Mouse (Mus musculus): Measurements from ENCODE around the gene Ccl9. TPM values are rescaled to one million over a fixed set of nuclear protein-coding genes. Genes with fewer than 3 reads are reported as not detected.
A peak's percentile ranks its signal among the peaks of the same experiment; 100 is the strongest.

The Ccl9 gene
- 8.3 and 12.4 TPM in 2 replicates for polyA plus RNA-seq (2014; fragmentation: Nextera tagmentation; extraction: Ambion mirVana)

DNA sequence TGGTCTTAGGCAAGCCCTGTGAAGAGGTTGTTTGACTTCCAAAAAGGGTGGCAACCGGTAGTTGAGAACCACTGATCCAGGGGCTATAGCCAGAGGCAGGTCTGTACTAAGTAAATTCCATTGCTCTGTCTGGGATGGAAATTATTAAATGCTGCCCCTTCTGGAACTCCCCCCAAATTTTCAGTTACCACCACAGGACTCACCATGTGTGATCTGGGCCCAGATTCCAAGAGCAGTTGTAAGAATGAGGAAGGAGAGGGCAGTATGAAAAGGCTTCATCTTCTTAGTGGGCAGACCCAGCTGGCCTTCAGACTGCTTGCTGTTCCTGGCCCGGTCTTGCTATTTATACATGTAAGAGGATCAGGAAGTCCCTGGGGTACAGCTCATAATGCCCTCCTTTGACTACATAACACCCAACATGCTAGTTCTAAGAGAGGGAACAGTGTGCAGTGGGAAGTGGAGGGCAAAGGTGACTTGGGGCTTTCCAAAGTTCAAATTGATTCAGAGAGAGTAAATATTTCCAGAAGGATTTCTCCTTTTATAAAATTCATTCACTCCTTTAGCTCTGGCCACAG is at the start of gene Ccl9:
TSS of gene Ccl9 (minus strand) at position 451 of the 575 bp plus-strand sequence.
- 27% methylated on average over 2 of the region's 2 CpGs for WGBS
- Histone ChIP-seq H3K27ac (replicated peaks; ENCODE audit: low read depth, low read length) (no peak within 1 kb of the TSS), H3K4me3 (ENCODE audit: low read depth, low read length) (no peak within 1 kb of the TSS), H3K4me2 (ENCODE audit: low read depth, low read length) (no peak within 1 kb of the TSS), H3K9ac (ENCODE audit: low read depth, low read length) (no peak within 1 kb of the TSS), H3K27me3 (replicated peaks; ENCODE audit: control insufficient read depth, insufficient read depth, low read length) (no peaks in the 10 kb centered on the region), H3K4me1 (ENCODE audit: control insufficient read depth, insufficient read depth, low read length) (no peaks in the 10 kb centered on the region), H3K9me3 (ENCODE audit: control insufficient read depth, low read length) (no peaks in the 10 kb centered on the region), H3K36me3 (ENCODE audit: control insufficient read depth, insufficient read depth, low read length) (no peaks in the 10 kb centered on the region)
- ATAC-seq (ENCODE audit: low read depth) (no peak), DNase-seq (ENCODE audit: low spot score) (peak; percentile 37)

DNA sequence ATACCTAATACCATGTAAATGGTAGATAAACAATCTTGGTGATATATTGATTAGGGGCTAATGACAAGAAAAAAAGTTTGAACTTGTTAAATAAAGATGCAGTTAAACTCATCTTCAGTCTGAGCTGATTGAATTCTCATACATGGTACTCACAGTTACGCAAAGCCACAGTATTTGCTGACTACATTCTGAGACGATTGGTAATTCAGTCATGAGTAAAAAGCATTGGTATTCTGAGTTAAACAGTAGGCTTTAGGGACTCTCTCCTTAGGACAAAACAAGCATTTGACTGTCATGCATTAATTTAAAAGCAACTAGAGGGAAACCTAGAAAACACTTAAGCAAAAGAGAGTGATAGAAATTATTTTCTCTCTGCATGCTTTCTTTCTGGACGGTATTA is 45.1 kb upstream of the Ccl9 start:
- no peak for ATAC-seq (ENCODE audit: low read depth)
- Histone ChIP-seq H3K27me3 (replicated peaks; ENCODE audit: control insufficient read depth, insufficient read depth, low read length) (no peaks in the 10 kb centered on the region), H3K4me3 (ENCODE audit: low read depth, low read length) (no peak overlapping the region), H3K9me3 (ENCODE audit: control insufficient read depth, low read length) (no peaks in the 10 kb centered on the region), H3K36me3 (ENCODE audit: control insufficient read depth, insufficient read depth, low read length) (no peaks in the 10 kb centered on the region), H3K4me2 (ENCODE audit: low read depth, low read length) (no peak overlapping the region), H3K9ac (ENCODE audit: low read depth, low read length) (no peak overlapping the region), H3K4me1 (ENCODE audit: control insufficient read depth, insufficient read depth, low read length) (no peaks in the 10 kb centered on the region), H3K27ac (replicated peaks; ENCODE audit: low read depth, low read length) (no peak overlapping the region)
- WGBS, result 85% methylated on average over 3 of the region's 3 CpGs
- no peak for DNase-seq (ENCODE audit: low spot score)

DNA sequence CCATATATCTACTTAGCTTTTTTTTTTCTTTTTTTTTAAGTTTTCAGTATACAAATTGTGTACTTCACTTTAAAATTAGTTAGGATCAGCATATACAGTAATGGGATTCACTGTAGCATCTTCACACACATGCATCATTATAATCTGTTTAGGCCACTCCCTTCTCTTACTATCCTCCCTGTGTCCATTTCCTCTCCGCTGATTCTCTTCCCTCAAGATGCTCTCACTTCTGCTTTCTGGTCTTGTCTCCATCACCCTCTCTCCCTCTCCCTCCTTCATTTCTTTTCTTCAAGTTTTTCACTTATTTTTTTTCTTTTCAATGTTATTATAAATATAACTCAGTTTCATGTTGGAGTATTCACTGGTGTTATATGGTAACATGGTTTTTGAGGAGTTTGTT is 40.6 kb upstream of the Ccl9 start:
- DNase-seq (ENCODE audit: low spot score), result no peak
- no peaks in the 10 kb centered on the region for H3K36me3 ChIP-seq (ENCODE audit: control insufficient read depth, insufficient read depth, low read length)
- H3K4me1 ChIP-seq (ENCODE audit: control insufficient read depth, insufficient read depth, low read length), result no peaks in the 10 kb centered on the region

DNA sequence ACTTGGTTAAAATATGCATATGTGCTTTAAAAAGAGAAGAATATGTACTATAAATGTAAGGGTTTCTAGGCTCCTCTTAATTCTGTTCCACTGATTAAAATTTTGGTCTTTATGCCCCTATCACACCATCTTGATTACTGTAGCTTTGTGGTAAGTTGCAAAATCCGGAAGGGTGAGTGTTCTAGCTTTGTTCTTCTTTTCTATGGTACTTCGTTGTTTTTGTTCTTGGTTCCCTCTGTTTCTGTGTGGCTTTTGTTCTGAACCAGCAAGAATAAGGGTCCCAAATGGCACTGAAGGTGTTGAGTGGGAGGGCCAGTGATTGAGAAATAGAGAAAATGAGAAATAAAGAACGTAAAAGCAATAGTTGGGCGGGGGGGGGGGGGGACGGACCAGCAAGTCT is 39.8 kb upstream of the Ccl9 start:
- H3K9me3 ChIP-seq (ENCODE audit: control insufficient read depth, low read length), result no peaks in the 10 kb centered on the region

More for the DNA sequence above, 40.6 kb upstream of the Ccl9 start:
- Histone ChIP-seq H3K9me3 (ENCODE audit: control insufficient read depth, low read length) (no peaks in the 10 kb centered on the region), H3K9ac (ENCODE audit: low read depth, low read length) (no peak overlapping the region), H3K4me2 (ENCODE audit: low read depth, low read length) (no peak overlapping the region), H3K4me3 (ENCODE audit: low read depth, low read length) (no peak overlapping the region), H3K27me3 (replicated peaks; ENCODE audit: control insufficient read depth, insufficient read depth, low read length) (no peaks in the 10 kb centered on the region), H3K27ac (replicated peaks; ENCODE audit: low read depth, low read length) (no peak overlapping the region)
- ATAC-seq (ENCODE audit: low read depth), result no peak
- WGBS, result 92% methylated on average over 1 of the region's 1 CpGs

DNA sequence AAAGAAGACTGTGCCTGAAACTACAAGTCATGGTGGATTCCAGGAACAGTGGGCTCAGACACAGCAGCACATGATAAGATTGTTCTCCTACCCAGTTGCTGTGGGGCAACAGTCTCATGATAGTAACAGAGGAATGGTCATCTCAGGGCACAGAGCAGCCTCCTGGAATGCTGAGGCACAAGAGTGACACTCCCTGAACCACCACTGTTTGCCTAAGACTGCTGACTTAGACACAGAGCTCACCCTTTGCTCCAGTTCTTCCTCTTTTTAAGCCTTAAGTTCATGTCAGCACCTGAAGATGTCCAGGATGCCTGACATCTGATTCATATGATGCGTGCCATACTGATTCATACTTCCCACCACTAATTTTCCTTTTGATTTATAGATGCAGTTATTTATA is 38.1 kb upstream of the Ccl9 start:
- no peaks in the 10 kb centered on the region for H3K27me3 ChIP-seq (replicated peaks; ENCODE audit: control insufficient read depth, insufficient read depth, low read length)
- H3K27ac ChIP-seq (replicated peaks; ENCODE audit: low read depth, low read length), result no peak overlapping the region
- H3K9ac ChIP-seq (ENCODE audit: low read depth, low read length), result no peak overlapping the region
- H3K9me3 ChIP-seq (ENCODE audit: control insufficient read depth, low read length), result no peaks in the 10 kb centered on the region
- no peak overlapping the region for H3K4me3 ChIP-seq (ENCODE audit: low read depth, low read length)
- 90% methylated on average over 1 of the region's 1 CpGs for WGBS
- DNase-seq (ENCODE audit: low spot score) (no peak), ATAC-seq (ENCODE audit: low read depth) (no peak)
- H3K36me3 ChIP-seq (ENCODE audit: control insufficient read depth, insufficient read depth, low read length), result no peaks in the 10 kb centered on the region
- H3K4me2 ChIP-seq (ENCODE audit: low read depth, low read length), result no peak overlapping the region
- H3K4me1 ChIP-seq (ENCODE audit: control insufficient read depth, insufficient read depth, low read length), result no peaks in the 10 kb centered on the region

More for the DNA sequence above, 39.8 kb upstream of the Ccl9 start:
- Histone ChIP-seq H3K27ac (replicated peaks; ENCODE audit: low read depth, low read length) (no peak overlapping the region), H3K4me2 (ENCODE audit: low read depth, low read length) (no peak overlapping the region), H3K27me3 (replicated peaks; ENCODE audit: control insufficient read depth, insufficient read depth, low read length) (no peaks in the 10 kb centered on the region), H3K9ac (ENCODE audit: low read depth, low read length) (no peak overlapping the region), H3K4me3 (ENCODE audit: low read depth, low read length) (no peak overlapping the region), H3K36me3 (ENCODE audit: control insufficient read depth, insufficient read depth, low read length) (no peaks in the 10 kb centered on the region), H3K4me1 (ENCODE audit: control insufficient read depth, insufficient read depth, low read length) (no peaks in the 10 kb centered on the region)
- ATAC-seq (ENCODE audit: low read depth), result no peak
- WGBS, result 83% methylated on average over 4 of the region's 5 CpGs
- DNase-seq (ENCODE audit: low spot score), result no peak

DNA sequence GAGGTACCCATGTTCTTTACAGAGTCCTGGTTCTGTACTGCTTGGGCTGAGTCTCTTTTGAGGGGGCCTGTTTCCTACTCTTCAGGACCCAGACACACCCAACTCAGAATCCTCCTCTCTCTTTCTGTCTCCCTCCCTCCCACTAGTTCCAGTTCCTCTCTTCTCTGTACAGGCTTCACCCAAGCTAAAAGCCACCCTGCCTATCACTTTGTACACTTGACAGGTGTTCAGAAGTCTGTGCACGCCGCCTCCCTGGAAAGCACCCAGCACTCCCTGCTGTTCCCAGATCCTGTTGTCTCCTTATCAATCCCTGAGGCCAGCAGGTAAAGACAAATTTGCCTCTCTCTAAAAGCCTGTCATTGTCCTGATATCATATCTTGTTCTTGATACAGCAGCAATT is 32.5 kb upstream of the Ccl9 start:
- Histone ChIP-seq H3K4me1 (ENCODE audit: control insufficient read depth, insufficient read depth, low read length) (no peaks in the 10 kb centered on the region), H3K9ac (ENCODE audit: low read depth, low read length) (no peak overlapping the region), H3K27me3 (replicated peaks; ENCODE audit: control insufficient read depth, insufficient read depth, low read length) (no peaks in the 10 kb centered on the region), H3K27ac (replicated peaks; ENCODE audit: low read depth, low read length) (no peak overlapping the region), H3K4me2 (ENCODE audit: low read depth, low read length) (no peak overlapping the region), H3K9me3 (ENCODE audit: control insufficient read depth, low read length) (no peaks in the 10 kb centered on the region), H3K36me3 (ENCODE audit: control insufficient read depth, insufficient read depth, low read length) (no peaks in the 10 kb centered on the region), H3K4me3 (ENCODE audit: low read depth, low read length) (no peak overlapping the region)
- 83% methylated on average over 2 of the region's 2 CpGs for whole genome bisulfite sequencing
- no peak for DNase-seq (ENCODE audit: low spot score)
- ATAC-seq (ENCODE audit: low read depth), result no peak

DNA sequence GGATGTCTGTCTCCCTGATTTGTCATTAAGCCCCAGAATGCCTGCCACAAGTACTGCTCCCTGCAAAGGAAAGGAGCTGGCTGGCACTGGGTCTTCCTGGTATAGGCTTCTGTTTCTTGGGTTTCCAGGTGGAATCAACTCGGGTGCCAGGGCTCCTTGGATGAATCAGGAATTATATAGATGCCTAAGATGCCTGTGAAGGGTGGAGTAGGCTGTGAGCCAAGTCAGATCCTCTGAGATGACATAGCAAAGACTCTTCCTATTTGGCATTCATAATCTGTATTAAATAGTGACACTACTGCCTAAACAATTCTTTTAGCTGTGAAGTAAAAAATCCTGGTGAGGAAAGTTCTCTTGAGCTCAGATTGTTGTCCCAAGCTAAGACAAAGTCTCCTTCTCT is 28.0 kb upstream of the Ccl9 start:
- Histone ChIP-seq H3K9ac (ENCODE audit: low read depth, low read length) (no peak overlapping the region), H3K9me3 (ENCODE audit: control insufficient read depth, low read length) (no peaks in the 10 kb centered on the region), H3K36me3 (ENCODE audit: control insufficient read depth, insufficient read depth, low read length) (no peaks in the 10 kb centered on the region), H3K27ac (replicated peaks; ENCODE audit: low read depth, low read length) (no peak overlapping the region), H3K4me1 (ENCODE audit: control insufficient read depth, insufficient read depth, low read length) (no peaks in the 10 kb centered on the region), H3K4me2 (ENCODE audit: low read depth, low read length) (no peak overlapping the region), H3K27me3 (replicated peaks; ENCODE audit: control insufficient read depth, insufficient read depth, low read length) (no peaks in the 10 kb centered on the region), H3K4me3 (ENCODE audit: low read depth, low read length) (no peak overlapping the region)
- WGBS, result 34% methylated on average over 1 of the region's 1 CpGs
- no peak for DNase-seq (ENCODE audit: low spot score)
- ATAC-seq (ENCODE audit: low read depth), result no peak

DNA sequence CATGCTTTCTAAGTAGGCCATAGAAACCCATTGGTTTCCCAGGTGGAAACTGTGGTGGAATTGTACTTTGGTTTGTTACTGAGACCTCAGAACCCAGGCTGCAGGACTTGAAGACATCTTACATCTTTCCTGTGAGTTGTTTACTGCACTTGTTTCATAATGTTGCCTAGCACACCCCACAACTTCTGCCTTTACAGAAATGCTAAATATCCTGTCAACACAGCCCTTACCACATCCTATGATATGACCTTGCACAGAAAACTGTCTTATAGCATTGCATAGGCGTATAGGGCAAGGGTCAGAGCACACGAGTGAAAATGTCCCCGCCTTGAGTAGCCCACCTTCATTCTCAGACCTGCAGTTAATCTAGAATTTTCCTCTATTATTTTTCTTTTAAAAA is 27.1 kb upstream of the Ccl9 start:
- ATAC-seq (ENCODE audit: low read depth), result no peak

DNA sequence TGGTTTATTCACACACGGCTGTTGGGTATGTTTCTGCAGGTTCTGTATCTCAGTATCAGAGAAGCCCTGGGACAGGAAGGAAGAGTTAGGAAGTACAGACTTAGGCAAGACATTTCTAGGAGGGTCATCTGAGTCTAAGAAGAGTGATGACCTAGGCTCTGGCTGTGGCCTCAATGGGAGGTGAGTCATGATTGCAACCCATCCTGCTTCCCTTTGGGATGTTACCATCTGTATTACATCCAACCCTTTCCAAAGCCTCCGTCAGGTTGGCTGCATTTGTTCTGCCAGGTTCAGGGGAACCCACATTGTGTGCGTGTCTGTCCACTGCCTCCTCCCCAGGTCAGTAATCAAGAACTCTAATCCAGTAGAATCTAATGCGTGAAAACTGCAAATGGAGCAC is 26.3 kb upstream of the Ccl9 start:
- H3K27me3 ChIP-seq (replicated peaks; ENCODE audit: control insufficient read depth, insufficient read depth, low read length), result no peaks in the 10 kb centered on the region

More for the DNA sequence above, 27.1 kb upstream of the Ccl9 start:
- Histone ChIP-seq H3K9me3 (ENCODE audit: control insufficient read depth, low read length) (no peaks in the 10 kb centered on the region), H3K4me2 (ENCODE audit: low read depth, low read length) (no peak overlapping the region), H3K27ac (replicated peaks; ENCODE audit: low read depth, low read length) (no peak overlapping the region), H3K27me3 (replicated peaks; ENCODE audit: control insufficient read depth, insufficient read depth, low read length) (no peaks in the 10 kb centered on the region), H3K9ac (ENCODE audit: low read depth, low read length) (no peak overlapping the region), H3K36me3 (ENCODE audit: control insufficient read depth, insufficient read depth, low read length) (no peaks in the 10 kb centered on the region), H3K4me1 (ENCODE audit: control insufficient read depth, insufficient read depth, low read length) (no peaks in the 10 kb centered on the region), H3K4me3 (ENCODE audit: low read depth, low read length) (no peak overlapping the region)
- 86% methylated on average over 3 of the region's 3 CpGs for WGBS
- DNase-seq (ENCODE audit: low spot score), result no peak

More for the DNA sequence above, 26.3 kb upstream of the Ccl9 start:
- Histone ChIP-seq H3K4me1 (ENCODE audit: control insufficient read depth, insufficient read depth, low read length) (no peaks in the 10 kb centered on the region), H3K9me3 (ENCODE audit: control insufficient read depth, low read length) (no peaks in the 10 kb centered on the region), H3K4me3 (ENCODE audit: low read depth, low read length) (no peak overlapping the region), H3K4me2 (ENCODE audit: low read depth, low read length) (no peak overlapping the region), H3K27ac (replicated peaks; ENCODE audit: low read depth, low read length) (no peak overlapping the region), H3K9ac (ENCODE audit: low read depth, low read length) (no peak overlapping the region), H3K36me3 (ENCODE audit: control insufficient read depth, insufficient read depth, low read length) (no peaks in the 10 kb centered on the region)
- DNase-seq (ENCODE audit: low spot score), result no peak
- WGBS, result 85% methylated on average over 4 of the region's 4 CpGs
- no peak for ATAC-seq (ENCODE audit: low read depth)
